Mouse (Mus musculus): ENCODE results near the gene Fyttd1. TPM values are rescaled to one million over a fixed set of nuclear protein-coding genes. Genes with fewer than 3 reads are reported as not detected.
"Not testable (repeated sequence)": the region's sequence is repeated elsewhere in the genome, so short reads cannot be mapped to it uniquely, and the experiment has no call there.

Fyttd1 gene
- total RNA-seq, 2 experiments from 2014 or later = 148 to 164 TPM

GRCm38 (mm10) chr16:32939716-32940115, 62.4 kb downstream of the Fyttd1 start:
- DNase-seq (ENCODE audit: low spot score in 2 of 2) = not testable (repeated sequence)

DNA sequence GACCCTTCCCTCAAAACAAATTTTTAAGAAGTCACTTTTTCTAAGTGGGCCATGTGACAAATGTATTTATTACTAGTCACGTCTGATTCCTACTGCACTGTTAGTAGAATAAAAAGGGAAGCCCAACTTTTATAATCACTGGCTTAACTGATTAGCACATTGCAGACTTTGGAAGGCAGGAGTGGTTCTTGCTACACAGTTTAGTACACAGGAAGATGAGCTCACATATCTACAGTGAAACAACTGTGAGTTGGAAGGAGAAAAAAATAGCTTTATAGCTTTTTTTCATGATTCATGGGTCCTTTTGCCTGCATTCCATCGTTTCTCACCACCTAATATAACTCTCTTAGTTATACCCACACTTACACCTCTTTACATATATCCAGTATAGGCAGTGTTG, 63.9 kb downstream of the Fyttd1 start:
- not testable (repeated sequence) for DNase-seq (ENCODE audit: low spot score in 2 of 2)

DNA sequence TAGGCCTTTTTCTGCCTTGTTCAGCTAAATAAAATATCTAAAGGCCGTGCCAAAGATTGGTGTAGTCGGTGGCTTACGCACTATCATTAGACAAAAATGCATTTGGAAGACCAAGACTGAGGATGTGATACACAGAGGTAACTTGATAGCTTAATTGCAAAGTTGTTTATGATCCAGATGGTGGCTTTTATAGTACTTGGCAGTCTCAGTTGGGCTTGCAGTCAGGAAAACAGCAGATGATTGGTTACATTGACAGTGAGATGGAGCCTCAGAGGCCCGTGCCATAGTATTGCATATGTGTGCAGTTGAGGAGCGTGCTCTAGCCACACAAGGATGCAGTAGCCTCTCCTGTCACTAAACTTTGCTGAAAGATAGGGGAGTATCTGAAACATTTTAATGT, 65.4 kb downstream of the Fyttd1 start:
- no peak for DNase-seq (ENCODE audit: low spot score in 2 of 2)

DNA sequence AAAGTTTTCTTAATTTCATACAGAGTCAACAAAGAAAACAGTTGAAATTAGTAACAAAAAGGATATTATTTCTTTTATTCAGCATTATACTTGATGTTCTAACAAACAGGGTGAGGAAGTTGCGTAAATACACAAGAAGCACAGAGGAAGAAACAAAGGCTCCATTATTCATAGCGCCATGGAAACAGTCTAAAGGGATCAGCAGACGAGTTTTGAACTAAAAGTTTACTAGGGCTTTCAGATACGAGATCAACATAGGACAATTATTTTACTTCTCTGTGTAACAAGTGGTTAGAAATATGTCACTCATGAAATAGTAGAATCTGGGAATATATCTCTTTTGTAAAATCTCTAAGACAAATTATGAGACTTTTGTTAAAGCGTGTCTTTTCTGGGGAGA, 68.1 kb downstream of the Fyttd1 start:
- DNase-seq (ENCODE audit: low spot score in 2 of 2) = no peak

- no peak for DNase-seq (ENCODE audit: low spot score in 2 of 2)
Observed at GRCm38 (mm10) chr16:32948016-32948415, 70.7 kb downstream of the Fyttd1 start.

DNA sequence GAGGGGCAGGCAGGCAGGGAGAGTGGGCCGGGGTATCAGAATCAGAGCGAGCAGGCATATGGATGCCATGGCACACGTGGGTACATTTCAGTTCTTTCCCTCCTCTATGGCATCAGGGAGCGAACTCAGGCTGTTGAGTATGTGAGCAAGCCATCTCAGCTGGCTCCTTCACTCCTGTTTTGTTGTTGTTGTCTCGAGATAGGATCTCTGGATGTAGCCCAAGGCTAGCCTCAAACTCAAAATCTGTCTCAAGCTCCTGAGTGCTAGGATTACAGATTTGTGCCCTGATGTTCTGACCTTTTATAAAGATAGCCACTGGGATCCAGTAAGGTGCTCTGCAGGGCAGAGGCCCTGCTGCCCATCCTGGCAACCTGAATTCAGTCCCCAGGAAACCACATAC, 71.4 kb downstream of the Fyttd1 start:
- no peak for DNase-seq (ENCODE audit: low spot score in 2 of 2)

- no peak for DNase-seq (ENCODE audit: low spot score in 2 of 2)
Observed at GRCm38 (mm10) chr16:32949281-32949680, 72.0 kb downstream of the Fyttd1 start.

GRCm38 (mm10) chr16:32951074-32951473, 73.8 kb downstream of the Fyttd1 start:
- no peak for DNase-seq (ENCODE audit: low spot score in 2 of 2)

GRCm38 (mm10) chr16:32953806-32954205, 76.5 kb downstream of the Fyttd1 start:
- DNase-seq (ENCODE audit: low spot score in 2 of 2) = no peak

DNA sequence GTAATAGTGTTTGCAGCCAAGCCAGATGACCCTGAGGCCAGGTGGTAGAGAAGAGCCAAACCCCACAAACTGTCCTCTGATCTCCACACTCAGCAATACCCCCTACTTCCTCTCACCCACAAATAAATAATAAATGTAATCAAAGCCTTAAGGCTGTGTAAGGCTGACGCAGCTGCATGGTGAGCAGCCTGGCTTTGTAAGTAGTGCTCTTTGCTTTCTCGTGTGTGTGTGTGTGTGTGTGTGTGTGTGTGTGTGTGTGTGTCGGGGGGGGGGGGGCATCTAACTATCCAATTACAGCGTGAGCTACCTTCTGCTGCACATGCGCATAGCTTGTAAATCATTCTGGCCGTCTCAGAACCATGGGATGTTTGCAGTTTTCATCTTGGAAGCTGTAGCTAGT, 77.0 kb downstream of the Fyttd1 start:
- DNase-seq (ENCODE audit: low spot score in 2 of 2) = no peak

DNA sequence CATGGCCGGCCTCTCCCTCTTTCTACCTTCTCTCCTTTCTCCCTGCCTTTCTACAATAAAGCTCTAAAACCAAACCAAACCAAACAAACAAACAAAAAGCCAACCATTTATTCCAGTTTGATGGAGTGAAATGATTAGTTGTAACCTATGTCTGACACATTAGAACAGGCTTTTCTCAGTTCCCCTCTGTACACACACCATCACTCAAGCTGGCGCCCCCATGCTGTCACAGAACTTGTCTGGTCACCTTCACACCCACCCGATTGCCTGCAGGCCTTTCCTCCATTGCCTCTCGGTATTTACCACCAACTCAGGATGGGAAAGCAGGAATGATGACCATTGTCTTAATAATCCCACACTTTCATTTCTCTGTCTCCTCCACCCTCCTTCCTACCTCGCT, 79.6 kb downstream of the Fyttd1 start:
- no peak for DNase-seq (ENCODE audit: low spot score in 2 of 2)

Other genes with a start within 250 kb of the Fyttd1 start
- gene Tnk2, start 233.6 kb upstream of the Fyttd1 start, total RNA-seq (2021) = 10 to 100 TPM; 79.9 to 82.7 TPM
- under 1 TPM; 0.07 to 0.10 TPM for gene Muc4, start 141.6 kb upstream of the Fyttd1 start, total RNA-seq (2021)
- gene Muc20, start 80.1 kb upstream of the Fyttd1 start, total RNA-seq (2021) = under 1 TPM; 0.23 to 0.49 TPM
- not detected for gene Smbd1, start 67.0 kb upstream of the Fyttd1 start, total RNA-seq (2021)
- 10 to 100 TPM; 46.6 to 50.3 TPM for gene Rubcn, start 266 bp downstream of the Fyttd1 start, total RNA-seq (2021)
- 10 to 100 TPM; 32.7 to 35.2 TPM for gene Lrch3, start 36.6 kb downstream of the Fyttd1 start, total RNA-seq (2021)
- 1 to 10 TPM; 2.1 to 2.2 TPM for gene Iqcg, start 178.7 kb downstream of the Fyttd1 start, total RNA-seq (2021)
- gene Rpl35a, start 179.0 kb downstream of the Fyttd1 start, total RNA-seq (2021) = 100 to 1,000 TPM; 506 to 544 TPM
- 1 to 10 TPM; 3.6 to 5.5 TPM for gene Lmln, start 185.0 kb downstream of the Fyttd1 start, total RNA-seq (2021)